Mouse (Mus musculus) limb, embryonic 14.5 days (tissue): ENCODE data around the gene Pgm5. TPM values are rescaled to one million over a fixed set of nuclear protein-coding genes. Genes with fewer than 3 reads are reported as not detected.

ENCODE experiments used
- ATAC-seq: fragments of 200-750 bp; cut with Nextera tagmentation; 2 replicates; pipeline ENCODE4 v1.8.0; 2017; ENCODE audit warnings: low read depth, moderate number of reproducible peaks, moderate TSS enrichment; ENCODE audit not compliant: low FRiP score
- DNase-seq: peaks from one replicate; pipeline ENCODE4 v3.0.0-alpha.2; 2015; ENCODE audit warnings: low spot score
- H3K27ac ChIP-seq: fragments of 300-500 bp; sonication (generic); replicated peaks from 2 replicates; pipeline ENCODE4 v1.5.1; 2014; ENCODE audit warnings: low read depth, mild to moderate bottlenecking, low read length, moderate library complexity, mixed read lengths
- H3K27me3 ChIP-seq: fragments of 300-500 bp; sonication (generic); 2 replicates; pipeline ENCODE4 v1.6.1; 2014; ENCODE audit warnings: low read length, mixed read lengths; ENCODE audit not compliant: control insufficient read depth, insufficient read depth
- H3K36me3 ChIP-seq: fragments of 300-500 bp; sonication (generic); 2 replicates; pipeline ENCODE4 v1.6.1; 2014; ENCODE audit warnings: mild to moderate bottlenecking, low read length, moderate library complexity, mixed read lengths; ENCODE audit not compliant: control insufficient read depth, insufficient read depth
- H3K4me1 ChIP-seq: fragments of 300-500 bp; sonication (generic); 2 replicates; pipeline ENCODE4 v1.6.1; 2014; ENCODE audit warnings: antibody characterized with exemption, low read length, mixed read lengths; ENCODE audit not compliant: control insufficient read depth, insufficient read depth
- H3K4me2 ChIP-seq: fragments of 300-500 bp; sonication (generic); replicated peaks from 2 replicates; pipeline ENCODE4 v1.6.1; 2014; ENCODE audit warnings: low read depth, mild to moderate bottlenecking, low read length, moderate library complexity; ENCODE audit not compliant: severe bottlenecking
- H3K4me3 ChIP-seq: fragments of 300-500 bp; sonication (generic); replicated peaks from 2 replicates; pipeline ENCODE4 v1.5.1; 2014; ENCODE audit warnings: low read length
- H3K9ac ChIP-seq: fragments of 300-500 bp; sonication (generic); 2 replicates; pipeline ENCODE4 v1.6.1; 2014; ENCODE audit warnings: mild to moderate bottlenecking, low read depth, low read length, moderate library complexity; ENCODE audit not compliant: severe bottlenecking
- H3K9me3 ChIP-seq: fragments of 300-500 bp; sonication (generic); 2 replicates; pipeline ENCODE4 v1.6.1; 2016; ENCODE audit warnings: low read length; ENCODE audit not compliant: control insufficient read depth
- POLR2A ChIP-seq: fragments of 200-500 bp; IDR thresholded peaks from 2 replicates; pipeline ENCODE4 v1.8.0; 2012; ENCODE audit warnings: inconsistent platforms, mild to moderate bottlenecking, moderate library complexity, borderline replicate concordance; ENCODE audit not compliant: insufficient read depth, insufficient read length; ENCODE audit errors: extremely low read depth
- WGBS: fragments of 180-500 bp; shearing (Covaris S2); extraction: QIAGEN DNeasy Blood & Tissue Kit; methylation state at CpG from one replicate; pipeline ENCODE4 v1.1.7; 2014; 5-methylcytosine and 5-hydroxymethylcytosine counted together
- polyA plus RNA-seq, 2 experiments: library from polyadenylated mRNA; depleted of rRNA in 1 of 2; stranded (reverse) in 1 of 2; unstranded in 1 of 2; fragments of >200 nt; fragmentation: Nextera tagmentation in 1 of 2; extraction: Ambion mirVana in 1 of 2; gene quantifications; 2 replicates each; pipeline versions ENCODE4 v1.2.1 to v1.2.3; 2012 to 2014

Gene Pgm5
- polyA plus RNA-seq, 2 experiments = 2.6 to 18.2 TPM

DNA sequence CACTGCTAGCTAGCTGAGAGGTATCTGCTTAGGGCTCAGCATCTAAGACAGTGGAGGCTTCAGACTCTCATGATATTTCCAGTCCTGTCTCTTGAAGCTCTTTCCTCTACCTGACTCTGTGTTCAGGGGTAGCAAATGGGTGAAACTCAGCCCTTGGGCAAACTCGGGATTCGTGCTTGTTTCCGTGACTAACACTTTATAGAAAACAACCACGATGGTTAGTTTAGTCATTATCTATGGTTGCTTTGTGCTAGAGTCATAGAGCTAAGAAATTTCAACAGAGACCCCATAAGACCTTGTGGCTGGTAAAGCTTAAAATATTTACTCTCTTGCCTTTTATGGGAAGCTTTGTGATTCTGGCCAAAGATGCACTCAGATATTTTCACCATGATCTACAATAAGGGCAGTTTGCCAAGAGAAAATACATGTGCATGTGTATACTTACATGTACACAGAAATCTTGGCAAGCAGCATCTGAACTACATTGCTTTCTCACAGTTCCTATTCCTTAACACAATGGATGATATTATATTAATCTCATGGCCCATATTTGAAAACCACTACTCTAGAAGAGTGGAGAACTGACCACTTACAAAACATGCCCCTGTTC lies 115.3 kb downstream of the Pgm5 start:
- no peaks in the 10 kb centered on the region for H3K36me3 ChIP-seq
- no peak for ATAC-seq
- TF ChIP-seq POLR2A = no peak
- no peak overlapping the region for H3K4me2 ChIP-seq
- no peak for DNase-seq
- no peak overlapping the region for H3K27ac ChIP-seq
- H3K4me3 ChIP-seq = no peak overlapping the region
- WGBS = 77% methylated on average over 4 of the region's 4 CpGs
- H3K4me1 ChIP-seq = no peaks in the 10 kb centered on the region
- H3K27me3 ChIP-seq = no peaks in the 10 kb centered on the region
- H3K9ac ChIP-seq = no peak overlapping the region
- H3K9me3 ChIP-seq = no peaks in the 10 kb centered on the region

DNA sequence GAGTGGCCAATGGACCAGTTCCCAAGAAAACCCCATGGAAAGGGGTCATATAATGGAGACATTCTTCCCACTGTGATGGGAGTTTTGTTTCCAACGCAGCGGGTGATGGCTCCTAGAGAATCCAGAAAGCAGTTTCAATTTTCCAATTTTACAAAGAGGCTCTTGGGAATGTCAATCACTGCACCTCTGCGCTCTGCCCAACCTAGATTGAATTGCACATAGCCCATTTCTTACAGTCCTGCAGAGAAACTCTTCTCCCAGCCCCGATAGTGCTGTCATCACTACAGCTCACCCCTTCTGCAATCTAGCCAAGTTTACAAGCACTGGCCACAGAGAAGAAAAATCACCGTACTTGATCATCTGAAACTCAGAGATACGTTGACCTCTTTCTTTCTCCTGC lies 119.0 kb downstream of the Pgm5 start:
- Histone ChIP-seq H3K9ac (no peak overlapping the region), H3K27me3 (no peaks in the 10 kb centered on the region), H3K4me3 (no peak overlapping the region), H3K27ac (no peak overlapping the region), H3K9me3 (no peaks in the 10 kb centered on the region), H3K4me2 (no peak overlapping the region), H3K36me3 (0 out of 2 replicates have a peak, but pooled peaks cover 4% of the 10 kb centered on the region), H3K4me1 (peaks cover 4% of the 10 kb centered on the region; the same call in 1 of the 2 replicates)
- no peak for TF ChIP-seq POLR2A
- 82% methylated on average over 6 of the region's 6 CpGs for WGBS
- ATAC-seq (no peak), DNase-seq (no peak)

DNA sequence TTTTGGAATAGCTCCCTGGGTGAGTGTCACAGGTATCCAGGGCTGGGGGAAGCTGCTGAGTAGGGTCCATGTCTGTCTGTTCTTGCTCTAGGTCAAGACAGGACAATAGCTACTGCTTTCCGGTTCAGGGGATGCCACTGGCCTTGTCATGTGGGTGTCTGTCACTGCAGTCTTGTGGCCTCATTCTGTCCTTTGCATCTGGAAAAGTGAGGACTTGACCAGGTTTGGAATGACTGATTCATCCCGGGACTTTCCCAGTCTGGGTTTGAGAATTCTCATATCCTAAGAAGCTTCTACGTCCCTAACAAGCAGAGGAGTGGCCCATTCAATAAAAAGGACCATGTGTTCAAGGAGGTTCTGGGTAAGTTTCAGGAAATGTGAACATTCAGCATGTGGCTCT lies 122.9 kb downstream of the Pgm5 start:
- Histone ChIP-seq H3K4me2 (no peak overlapping the region), H3K27ac (no peak overlapping the region), H3K4me3 (no peak overlapping the region), H3K4me1 (peaks cover 8% of the 10 kb centered on the region; the same call in 1 of the 2 replicates), H3K36me3 (0 out of 2 replicates have a peak, but pooled peaks cover 4% of the 10 kb centered on the region), H3K27me3 (no peaks in the 10 kb centered on the region), H3K9ac (no peak overlapping the region), H3K9me3 (no peaks in the 10 kb centered on the region)
- TF ChIP-seq POLR2A = no peak
- ATAC-seq = no peak
- 70% methylated on average over 3 of the region's 3 CpGs for WGBS
- no peak for DNase-seq

DNA sequence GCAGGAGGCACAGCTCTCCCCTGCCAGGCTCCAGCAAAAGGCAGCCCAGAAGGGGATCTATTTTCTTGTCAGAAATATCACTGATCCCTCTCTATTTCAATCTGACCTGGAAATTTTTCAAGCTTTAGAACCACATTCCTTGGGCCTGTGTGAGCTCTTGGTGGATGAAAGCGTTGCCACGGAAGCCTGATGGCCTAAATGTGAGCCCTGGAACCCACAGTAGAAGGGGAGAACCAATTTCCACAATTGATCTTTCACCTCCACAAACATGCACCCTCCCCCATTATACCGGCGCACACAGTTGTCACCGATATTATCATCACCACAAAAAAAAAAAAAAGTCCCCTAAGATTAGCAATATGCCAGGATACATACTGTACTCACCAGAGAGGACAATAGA lies 123.6 kb downstream of the Pgm5 start:
- no peak for ATAC-seq

DNA sequence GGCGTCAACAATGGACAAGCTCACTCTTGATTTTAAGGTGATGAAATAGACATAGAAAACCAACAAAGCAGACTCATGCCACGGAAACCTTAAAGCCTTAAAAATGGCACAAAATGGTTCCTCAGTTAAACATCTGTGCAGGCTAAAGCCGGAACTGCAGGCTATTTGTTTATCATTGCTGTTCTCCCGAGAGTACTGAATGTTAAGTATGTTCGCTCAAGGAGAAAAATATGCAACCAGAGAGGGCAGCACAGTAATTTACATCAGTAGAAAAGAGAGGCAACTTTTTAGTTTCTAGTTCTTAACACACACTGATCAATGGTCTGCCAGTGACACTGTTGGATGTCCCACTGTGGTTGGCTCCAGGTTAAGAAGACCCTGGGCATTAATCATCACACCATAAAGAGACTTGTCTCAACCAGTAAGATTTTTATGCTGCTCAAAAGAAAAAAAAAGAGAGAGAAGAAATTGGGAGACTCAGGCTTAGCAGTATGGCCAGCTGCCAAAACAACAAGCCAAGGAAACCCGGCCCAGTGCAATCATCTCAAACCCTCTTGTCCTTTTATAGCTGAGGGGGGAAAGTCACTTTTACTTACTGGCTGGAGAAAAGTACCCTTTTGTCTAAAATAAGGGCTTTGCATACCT lies 126.0 kb downstream of the Pgm5 start:
- Histone ChIP-seq H3K4me3 (no peak overlapping the region), H3K4me1 (peaks cover 8% of the 10 kb centered on the region; the same call in 1 of the 2 replicates), H3K36me3 (no peaks in the 10 kb centered on the region), H3K27me3 (no peaks in the 10 kb centered on the region), H3K27ac (no peak overlapping the region), H3K9ac (no peak overlapping the region), H3K9me3 (no peaks in the 10 kb centered on the region), H3K4me2 (no peak overlapping the region)
- no peak for TF ChIP-seq POLR2A
- 48% methylated on average over 6 of the region's 6 CpGs for WGBS
- DNase-seq = peak; percentile 69
- ATAC-seq = no peak

More for the DNA sequence above, 123.6 kb downstream of the Pgm5 start:
- Histone ChIP-seq H3K4me3 (no peak overlapping the region), H3K9ac (no peak overlapping the region), H3K4me2 (no peak overlapping the region), H3K4me1 (peaks cover 8% of the 10 kb centered on the region; the same call in 1 of the 2 replicates), H3K36me3 (0 out of 2 replicates have a peak, but pooled peaks cover 4% of the 10 kb centered on the region), H3K27me3 (no peaks in the 10 kb centered on the region), H3K27ac (no peak overlapping the region), H3K9me3 (no peaks in the 10 kb centered on the region)
- no peak for TF ChIP-seq POLR2A
- DNase-seq = no peak
- 90% methylated on average over 5 of the region's 5 CpGs for WGBS
